Comparison of ENCODE assay signal across 21 mouse cellular contexts in the genomic region with DNA sequence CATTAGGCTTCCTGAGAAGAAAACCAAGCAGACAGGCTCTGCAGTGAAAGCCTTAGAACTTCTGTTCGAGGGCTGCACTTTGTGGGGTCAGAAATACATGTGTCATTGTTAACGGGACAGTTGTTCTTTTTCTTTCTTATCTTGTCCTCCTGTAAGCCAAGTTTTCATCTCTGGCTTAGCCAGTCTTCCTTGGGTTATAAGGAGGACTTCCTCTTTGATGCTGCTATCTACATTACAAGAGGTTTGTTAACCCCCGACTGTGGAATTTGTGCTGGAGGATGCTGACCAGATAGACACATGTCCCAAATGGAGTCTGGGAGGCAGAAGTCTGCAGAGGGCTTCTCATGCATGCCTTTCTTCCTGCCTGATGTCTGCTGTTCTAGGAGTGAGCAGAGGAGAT. TPM values are rescaled to one million over a fixed set of nuclear protein-coding genes. Genes with fewer than 3 reads are reported as not detected.
DNase-seq lines count a peak whose midpoint lies in the region; ATAC-seq lines count a peak whose summit lies in the region.
"Had no signal": no experiment of that assay in that cellular context is flagged by ENCODE, and none has a peak within 500 bp of the region (broad histone marks: within the 10 kb centered on the region; RNA-seq: fewer than 3 reads in every experiment).

No protein-coding gene starts in this region.

- peaks cover 48% of the 10 kb centered on the region for H3K4me1 ChIP-seq in megakaryocyte, embryonic 14.5 days

- 0 out of 2 replicates have a peak, but pooled peaks cover 3% of the 10 kb centered on the region for H3K9me3 ChIP-seq in megakaryocyte, embryonic 14.5 days
- H3K9me3 ChIP-seq: G1E; heart, embryonic 12.5 days; hindbrain, embryonic 10.5 days; hindbrain, embryonic 15.5 days had no signal

- H3K4me3 ChIP-seq in megakaryocyte, embryonic 14.5 days (replicated peaks), result peak overlapping the region; percentile 81
- H3K4me3 ChIP-seq: heart, adult 2 months; heart, embryonic 12.5 days; hindbrain, embryonic 10.5 days; hindbrain, embryonic 15.5 days had no signal

- ATAC-seq in megakaryocyte, adult 5-6 weeks (ENCODE audit: poor library complexity, severe bottlenecking), result no peak
- ATAC-seq in megakaryocyte progenitor cell, adult 5-6 weeks (replicated peaks; ENCODE audit: poor library complexity), result peak; percentile 30; the same call in 1 of the 2 replicates
- ATAC-seq: activated CD4-positive, CD25-positive, alpha-beta regulatory T cell, adult 4 months; CD4-positive, CD25-positive, alpha-beta regulatory T cell, adult 4 months; forebrain, embryonic 16.5 days; Patski had no signal

- H3K36me3 ChIP-seq in megakaryocyte, embryonic 14.5 days (replicated peaks; ENCODE audit: low read length), result peaks cover 3% of the 10 kb centered on the region
- H3K36me3 ChIP-seq: G1E; heart, embryonic 12.5 days; hindbrain, embryonic 10.5 days; hindbrain, embryonic 15.5 days had no signal

- peaks cover 6% of the 10 kb centered on the region for H3K27me3 ChIP-seq in megakaryocyte, embryonic 14.5 days (replicated peaks)
- H3K27me3 ChIP-seq: hindbrain, embryonic 15.5 days had no signal

- DNase-seq in MEL-GATA-1-ER (ENCODE audit: extremely low read depth, low read depth), result peak; percentile 85
- no peak for DNase-seq in kidney, adult 11 months
- DNase-seq in layer of hippocampus, postnatal 36 days, result no peak
- DNase-seq: adrenal gland, adult 2 months; adrenal gland, postnatal 25 days; cerebellum, adult 18-20 months; cerebellum, adult 9-11 months; cerebellum, postnatal 36 days; gastrocnemius, postnatal 10 days; heart, adult 2 months had no signal

RNA-seq across cellular contexts. Expression of gene Trub1, which starts 39.5 kb away (rescaled TPM):
- 2.2 and 16.0 TPM in 2 replicates for polyA plus RNA-seq in megakaryocyte, embryonic 14.5 days (2012; ENCODE audit: insufficient read depth, low replicate concordance)
- 2.1 and 3.9 TPM in 2 replicates for total RNA-seq in megakaryocyte, adult 5-6 weeks (2015)
- total RNA-seq in megakaryocyte, adult 5-6 weeks (2017), result 3.5 and 3.6 TPM in 2 replicates
- total RNA-seq in megakaryocyte progenitor cell, adult 5-6 weeks (2015), result 11.7 and 15.3 TPM in 2 replicates
- total RNA-seq in megakaryocyte progenitor cell, adult 5-6 weeks (2017), result 13.1 and 20.9 TPM in 2 replicates
- 10 to 100 TPM; 18.0 to 18.5 TPM for total RNA-seq in layer of hippocampus, postnatal 36 days (2021)

RNA-seq across cellular contexts. Expression of gene Fam160b1, which starts 52.7 kb away (rescaled TPM):
- 2.9 TPM in 2 replicates for polyA plus RNA-seq in megakaryocyte, embryonic 14.5 days (2012; ENCODE audit: insufficient read depth, low replicate concordance)
- 28.7 and 29.0 TPM in 2 replicates for total RNA-seq in megakaryocyte, adult 5-6 weeks (2015)
- total RNA-seq in megakaryocyte, adult 5-6 weeks (2017), result 18.4 and 18.8 TPM in 2 replicates
- total RNA-seq in megakaryocyte progenitor cell, adult 5-6 weeks (2015), result 18.8 and 23.0 TPM in 2 replicates
- 12.7 and 13.2 TPM in 2 replicates for total RNA-seq in megakaryocyte progenitor cell, adult 5-6 weeks (2017)
- 10 to 100 TPM; 23.3 to 25.0 TPM for total RNA-seq in layer of hippocampus, postnatal 36 days (2021)
